Mouse (Mus musculus): ENCODE measurements around the gene Sdcbp2. TPM values are rescaled to one million over a fixed set of nuclear protein-coding genes. Genes with fewer than 3 reads are reported as not detected.

Gene Sdcbp2
- total RNA-seq, 2 experiments from 2014 or later, result not detected

DNA sequence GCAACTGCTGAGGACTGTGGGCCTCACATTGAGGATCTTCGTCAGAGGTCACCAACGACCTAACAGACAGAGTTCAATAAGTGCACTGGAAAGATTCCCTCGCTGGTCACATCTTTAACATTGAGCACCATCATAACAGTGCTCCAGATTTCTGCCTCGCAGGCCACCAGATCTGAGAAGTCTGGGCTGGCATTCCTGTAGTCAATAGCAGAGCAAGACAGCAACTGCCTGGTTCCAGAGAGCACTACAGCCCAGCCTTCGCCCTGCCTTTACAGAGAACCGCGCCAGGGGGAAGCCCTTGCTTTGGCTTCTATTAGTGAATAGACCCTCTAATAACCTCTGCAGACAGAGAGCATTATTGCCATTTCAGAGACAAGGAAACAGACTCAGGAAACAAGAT is 53.9 kb downstream of the Sdcbp2 start:
- no peak for ATAC-seq (replicated peaks; ENCODE audit: low FRiP score, poor library complexity, severe bottlenecking)

DNA sequence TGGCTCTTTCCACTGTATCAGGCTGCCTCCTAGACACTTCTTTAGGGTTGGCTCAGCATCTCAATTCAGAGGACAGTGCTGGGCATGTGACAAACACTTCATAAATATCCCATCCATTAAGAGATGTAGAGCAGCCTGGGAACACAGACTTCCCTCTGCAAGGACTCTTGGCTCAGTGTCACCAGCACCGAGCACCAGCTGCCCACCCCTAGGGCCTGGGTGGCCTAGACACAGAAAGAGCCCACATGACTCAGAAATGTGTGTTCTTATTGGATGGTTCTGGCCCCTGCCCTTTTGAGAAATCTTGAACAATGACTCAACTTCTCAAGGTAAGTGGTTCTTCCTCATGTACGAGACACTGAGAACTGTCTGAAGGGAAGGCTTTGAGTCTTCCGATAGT is 55.6 kb downstream of the Sdcbp2 start:
- ATAC-seq (replicated peaks; ENCODE audit: low FRiP score, poor library complexity, severe bottlenecking), result no peak

- ATAC-seq (replicated peaks; ENCODE audit: low FRiP score, poor library complexity, severe bottlenecking), result no peak
These were observed 56.9 kb downstream of the Sdcbp2 start for GRCm38 (mm10) chr2:151629310-151629709.

DNA sequence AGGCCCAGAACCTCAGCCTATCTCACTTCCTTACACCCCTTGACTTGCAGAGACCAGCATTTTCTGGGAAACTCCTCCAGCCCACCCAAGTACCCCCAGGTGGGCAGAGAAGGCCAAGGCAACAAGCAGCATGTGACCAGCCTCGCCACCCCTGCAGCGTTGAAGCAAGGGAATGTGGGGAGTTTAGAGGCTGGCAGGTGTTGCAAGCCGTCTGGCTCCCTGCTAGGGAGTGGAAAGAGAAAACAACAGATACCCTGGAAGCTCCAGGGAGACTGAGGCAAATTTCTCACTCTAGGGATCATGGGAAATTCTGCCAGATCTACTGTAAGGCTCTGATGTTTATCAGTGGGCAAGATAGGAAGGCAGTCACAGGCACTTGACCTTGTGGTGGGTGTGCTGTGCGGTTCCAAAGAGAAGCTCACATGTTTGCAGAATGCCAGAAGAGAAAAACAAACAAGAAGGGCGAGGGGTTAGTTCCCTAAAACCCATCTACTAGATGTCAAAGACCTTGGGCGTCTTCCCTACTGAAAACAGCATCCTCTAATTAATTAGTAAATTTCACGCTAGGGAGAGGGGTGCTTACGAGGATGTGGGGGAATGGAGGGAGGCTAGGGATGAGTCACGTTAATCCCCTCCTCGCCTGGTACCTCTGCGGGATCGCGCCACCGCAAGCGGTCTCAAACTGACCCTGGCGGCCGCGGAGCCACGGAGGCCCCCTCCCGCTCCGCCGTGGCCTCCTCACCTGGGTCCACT is 59.2 kb downstream of the Sdcbp2 start:
- ATAC-seq (replicated peaks; ENCODE audit: low FRiP score, poor library complexity, severe bottlenecking), result no peak

DNA sequence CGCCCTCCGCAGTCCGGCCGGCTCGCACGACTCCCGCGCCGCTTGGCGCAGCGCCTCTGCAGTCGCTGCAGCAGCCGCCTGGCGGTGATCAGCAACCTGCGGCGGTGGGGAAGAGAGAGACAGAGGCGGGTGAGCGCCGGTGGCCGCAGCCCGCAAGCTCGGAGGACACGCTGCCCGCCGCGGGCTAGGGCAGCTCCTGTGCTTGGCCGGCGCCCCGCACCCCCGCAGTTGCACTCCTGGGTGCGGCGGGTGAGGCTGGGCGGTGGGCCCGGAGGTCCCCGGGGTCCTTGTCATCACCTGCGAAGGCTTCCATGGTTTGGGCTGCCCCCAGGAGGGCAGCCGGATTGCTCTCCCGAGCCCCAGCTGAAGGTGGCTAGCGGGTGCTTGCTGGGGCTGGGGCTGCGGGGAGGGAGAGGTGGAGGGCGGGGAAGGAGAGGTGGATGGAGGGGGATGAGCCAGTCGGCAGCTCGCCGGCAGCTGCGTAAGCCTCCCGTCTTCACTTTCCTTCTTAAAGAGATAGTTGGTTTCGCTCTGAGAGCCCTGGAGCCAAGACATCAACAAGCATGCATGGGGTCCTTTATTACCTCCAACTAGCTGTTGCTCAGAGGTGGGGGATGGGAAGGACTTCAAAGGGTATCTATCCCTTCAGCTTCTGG is 59.9 kb downstream of the Sdcbp2 start, which contains the start of gene Snph:
Snph (minus strand) TSS at position 435 of the 656 bp plus-strand sequence.
- ATAC-seq (replicated peaks; ENCODE audit: low FRiP score, poor library complexity, severe bottlenecking), result no peak

DNA sequence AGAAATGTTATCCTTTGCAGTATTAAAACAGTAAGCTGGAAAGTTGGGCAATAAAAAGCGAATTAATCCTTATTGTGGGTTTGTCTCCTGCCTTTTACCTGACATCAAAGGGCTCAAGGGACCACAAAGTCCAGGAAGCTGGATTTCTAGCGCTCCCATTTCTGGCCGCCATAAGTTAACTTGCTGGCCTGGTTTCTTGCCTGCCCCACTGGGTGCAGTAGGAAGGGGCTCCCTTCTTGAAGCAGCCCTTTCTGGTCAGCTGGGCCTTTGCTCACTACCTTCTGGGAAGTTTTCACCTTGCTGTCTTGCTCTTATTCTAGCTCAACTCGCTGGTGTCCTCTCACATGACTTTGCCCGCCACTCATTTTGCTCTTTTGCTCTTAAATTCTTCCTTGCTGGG is 60.6 kb downstream of the Sdcbp2 start:
- no peak for ATAC-seq (replicated peaks; ENCODE audit: low FRiP score, poor library complexity, severe bottlenecking)

GRCm38 (mm10) chr2:151634903-151635302 is 62.5 kb downstream of the Sdcbp2 start:
- ATAC-seq (replicated peaks; ENCODE audit: low FRiP score, poor library complexity, severe bottlenecking), result no peak

- ATAC-seq (replicated peaks; ENCODE audit: low FRiP score, poor library complexity, severe bottlenecking), result no peak
These were observed 63.1 kb downstream of the Sdcbp2 start for GRCm38 (mm10) chr2:151635362-151636014.

GRCm38 (mm10) chr2:151636015-151636402 is 63.6 kb downstream of the Sdcbp2 start:
- ATAC-seq (replicated peaks; ENCODE audit: low FRiP score, poor library complexity, severe bottlenecking), result no peak

Other genes starting within 250 kb of the Sdcbp2 start
- gene 4921509C19Rik, start 96.5 kb upstream of the Sdcbp2 start, total RNA-seq (2015; ENCODE audit: low replicate concordance), result not detected in 2 replicates
- gene 4921509C19Rik, start 96.5 kb upstream of the Sdcbp2 start, total RNA-seq (2017; ENCODE audit: low replicate concordance), result not detected in 2 replicates
- 18.4 and 37.3 TPM in 2 replicates for gene Nsfl1c, start 78.4 kb upstream of the Sdcbp2 start, total RNA-seq (2015; ENCODE audit: low replicate concordance)
- gene Nsfl1c, start 78.4 kb upstream of the Sdcbp2 start, total RNA-seq (2017; ENCODE audit: low replicate concordance), result 20.4 and 25.6 TPM in 2 replicates
- 6.3 and 15.9 TPM in 2 replicates for gene Fkbp1a, start 30.1 kb upstream of the Sdcbp2 start, total RNA-seq (2015; ENCODE audit: low replicate concordance)
- 1.7 and 2.1 TPM in 2 replicates for gene Fkbp1a, start 30.1 kb upstream of the Sdcbp2 start, total RNA-seq (2017; ENCODE audit: low replicate concordance)
- gene Snph, start 60.0 kb downstream of the Sdcbp2 start, total RNA-seq (2015; ENCODE audit: low replicate concordance), result not detected in 2 replicates
- gene Snph, start 60.0 kb downstream of the Sdcbp2 start, total RNA-seq (2017; ENCODE audit: low replicate concordance), result not detected in 2 replicates
- gene Rad21l, start 95.9 kb downstream of the Sdcbp2 start, total RNA-seq (2015; ENCODE audit: low replicate concordance), result not detected in 2 replicates
- not detected in 2 replicates for gene Rad21l, start 95.9 kb downstream of the Sdcbp2 start, total RNA-seq (2017; ENCODE audit: low replicate concordance)
- not detected in 2 replicates for gene Tmem74b, start 129.4 kb downstream of the Sdcbp2 start, total RNA-seq (2015; ENCODE audit: low replicate concordance)
- 0.90 TPM in 1 of 2 replicates, not detected in the other for gene Tmem74b, start 129.4 kb downstream of the Sdcbp2 start, total RNA-seq (2017; ENCODE audit: low replicate concordance)
- gene Psmf1, start 171.6 kb downstream of the Sdcbp2 start, total RNA-seq (2015; ENCODE audit: low replicate concordance), result 120 and 127 TPM in 2 replicates
- gene Psmf1, start 171.6 kb downstream of the Sdcbp2 start, total RNA-seq (2017; ENCODE audit: low replicate concordance), result 56.4 and 88.9 TPM in 2 replicates

Measured in erythroid progenitor cell, adult 5-6 weeks (primary cell).